Mouse (Mus musculus): ENCODE measurements at regions not wholly inside any gene's neighbourhood (a gene's known extent, or its start where the extent isn't known, plus 50 kb on each side); places are given as distances from the start of the nearest gene placed in this dataset.
A peak's percentile ranks its signal among the peaks of the same experiment; 100 is the strongest.

DNA sequence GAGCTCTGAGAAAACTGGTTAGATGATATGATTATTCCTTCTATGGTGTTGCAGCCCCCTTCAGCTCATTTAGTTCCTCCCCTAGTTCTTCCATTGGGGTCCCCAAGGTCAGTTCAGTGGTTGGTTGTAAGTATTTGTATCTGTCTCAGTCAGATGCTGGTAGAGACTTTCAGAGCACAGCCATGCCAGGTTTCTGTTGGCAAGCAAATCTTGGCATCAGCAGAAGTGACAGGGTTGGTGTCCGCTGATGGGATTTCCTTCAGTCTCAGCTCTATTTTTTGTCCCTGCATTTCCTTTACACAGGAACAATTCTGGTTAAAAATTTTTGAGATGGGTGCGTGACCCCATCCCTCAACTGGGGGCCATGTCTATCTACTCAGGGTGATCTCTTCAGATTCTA is 55.3 kb upstream of the Spaca1 start:
- no peak for DNase-seq

DNA sequence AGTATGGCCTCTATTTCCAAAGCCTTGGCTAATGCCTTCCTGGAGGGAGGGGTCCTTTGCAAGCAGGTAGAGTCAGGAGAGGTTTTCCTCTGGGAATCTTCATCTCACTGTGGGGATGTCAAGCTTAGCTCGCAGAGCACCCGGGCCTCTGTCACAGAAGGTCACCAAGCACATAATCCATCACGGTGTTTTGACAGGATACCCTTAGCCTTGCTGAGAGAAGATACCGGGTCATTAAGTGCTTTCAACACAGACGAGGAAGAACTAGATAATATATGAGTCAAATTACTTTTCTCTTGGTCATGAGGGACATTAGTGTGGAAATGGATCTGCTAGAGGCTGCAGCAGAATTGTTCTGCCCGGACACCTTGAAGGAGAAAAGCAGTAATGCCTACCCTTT is 64.3 kb upstream of the Spaca1 start:
- no peak for DNase-seq

DNA sequence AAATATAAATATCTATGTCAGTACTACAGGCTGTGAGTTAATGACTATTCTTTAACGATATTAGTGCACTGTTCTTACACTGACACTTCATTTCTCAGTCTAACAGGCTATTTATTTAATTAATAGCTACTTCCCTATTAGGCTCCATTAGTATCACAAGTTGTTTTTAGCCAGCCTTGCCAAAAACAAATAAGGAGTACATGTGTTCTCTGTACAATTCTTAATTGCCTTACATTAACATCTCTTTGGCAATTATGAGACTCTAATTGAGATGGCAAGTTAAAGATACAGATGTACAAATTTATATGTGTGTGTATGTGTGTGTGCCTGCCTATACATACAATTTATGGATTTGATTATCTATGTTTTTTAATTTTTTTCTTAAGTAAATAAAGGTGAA is 67.1 kb upstream of the Spaca1 start:
- DNase-seq = no peak

DNA sequence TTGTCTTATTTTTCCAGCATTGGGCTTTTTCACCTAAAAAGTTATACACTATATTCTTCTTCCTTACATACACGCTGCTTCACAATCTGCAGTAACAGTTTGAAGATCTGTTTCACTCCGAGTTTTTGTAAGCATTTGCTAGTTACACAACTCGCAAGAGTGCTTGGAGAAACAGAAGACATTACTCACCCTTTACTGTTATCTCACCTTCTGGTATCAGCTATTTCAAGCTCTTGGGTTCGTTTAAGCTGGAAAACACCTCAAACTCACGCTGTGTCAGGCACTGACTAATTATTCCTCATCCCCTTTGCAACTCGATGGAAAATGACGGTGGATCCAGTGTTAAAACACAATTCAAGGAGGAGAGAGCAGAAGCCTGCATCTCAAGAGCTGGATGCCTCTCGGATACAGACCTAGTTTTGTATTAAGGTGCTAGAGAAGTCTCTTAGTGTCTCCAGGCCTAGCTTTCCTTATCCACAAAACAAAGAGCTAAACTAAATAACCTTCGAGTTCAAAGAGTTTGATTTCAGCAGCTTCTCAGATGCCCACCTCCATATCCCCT is 73.0 kb upstream of the Spaca1 start:
- DNase-seq = no peak

DNA sequence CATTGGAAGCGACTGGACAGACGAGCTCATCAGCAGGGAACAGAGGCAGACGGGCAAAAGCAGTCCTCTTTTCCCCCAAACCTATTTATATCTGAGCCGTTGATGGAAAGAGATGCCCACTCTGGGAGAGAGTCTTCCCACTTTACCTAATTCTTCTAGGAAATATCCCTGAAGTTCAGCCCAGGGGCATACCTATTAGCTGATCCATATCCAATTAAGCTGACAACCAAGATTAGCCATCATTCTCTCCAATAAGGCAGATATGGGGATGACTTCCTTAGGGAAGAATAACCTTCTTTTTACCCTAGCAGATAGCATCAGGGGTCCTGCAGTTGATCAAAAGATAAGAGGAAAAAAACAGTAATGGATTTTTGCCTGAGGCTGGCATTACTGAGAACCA is 78.2 kb upstream of the Spaca1 start:
- DNase-seq = no peak

DNA sequence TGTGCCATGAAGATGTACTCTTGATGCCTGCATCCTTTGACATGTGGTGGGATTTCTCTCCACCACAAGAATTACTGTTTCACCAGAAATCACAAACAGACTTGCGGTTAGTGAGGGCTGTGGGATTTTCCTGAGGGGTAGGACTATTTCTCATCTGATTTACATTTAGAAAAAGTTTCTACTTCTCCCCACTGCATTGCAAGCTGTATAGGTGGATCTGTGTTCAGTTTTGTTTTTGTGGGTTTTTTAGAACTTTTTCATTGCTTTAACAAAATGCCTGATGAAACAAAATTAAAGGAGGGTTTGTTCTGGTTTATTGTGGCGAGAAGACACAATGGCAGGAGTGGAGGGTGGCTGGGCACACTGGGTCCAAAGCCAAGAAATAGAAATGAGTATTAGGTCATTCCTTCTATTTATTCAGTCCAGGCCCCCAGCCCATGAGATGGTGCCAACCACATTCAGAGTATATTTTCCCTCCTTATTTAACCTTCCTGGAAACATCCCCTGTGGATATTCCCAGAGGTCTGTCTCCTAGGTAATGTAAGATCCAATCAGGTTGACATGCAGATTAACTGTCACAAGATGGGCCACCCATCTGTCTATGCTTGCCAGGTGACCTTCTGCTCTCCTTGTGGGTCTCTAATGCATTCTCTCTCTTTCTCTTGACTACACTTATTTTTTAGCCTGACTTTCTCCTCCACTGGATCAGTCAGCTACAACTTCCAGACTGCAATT is 96.3 kb upstream of the Spaca1 start:
- DNase-seq = no peak

DNA sequence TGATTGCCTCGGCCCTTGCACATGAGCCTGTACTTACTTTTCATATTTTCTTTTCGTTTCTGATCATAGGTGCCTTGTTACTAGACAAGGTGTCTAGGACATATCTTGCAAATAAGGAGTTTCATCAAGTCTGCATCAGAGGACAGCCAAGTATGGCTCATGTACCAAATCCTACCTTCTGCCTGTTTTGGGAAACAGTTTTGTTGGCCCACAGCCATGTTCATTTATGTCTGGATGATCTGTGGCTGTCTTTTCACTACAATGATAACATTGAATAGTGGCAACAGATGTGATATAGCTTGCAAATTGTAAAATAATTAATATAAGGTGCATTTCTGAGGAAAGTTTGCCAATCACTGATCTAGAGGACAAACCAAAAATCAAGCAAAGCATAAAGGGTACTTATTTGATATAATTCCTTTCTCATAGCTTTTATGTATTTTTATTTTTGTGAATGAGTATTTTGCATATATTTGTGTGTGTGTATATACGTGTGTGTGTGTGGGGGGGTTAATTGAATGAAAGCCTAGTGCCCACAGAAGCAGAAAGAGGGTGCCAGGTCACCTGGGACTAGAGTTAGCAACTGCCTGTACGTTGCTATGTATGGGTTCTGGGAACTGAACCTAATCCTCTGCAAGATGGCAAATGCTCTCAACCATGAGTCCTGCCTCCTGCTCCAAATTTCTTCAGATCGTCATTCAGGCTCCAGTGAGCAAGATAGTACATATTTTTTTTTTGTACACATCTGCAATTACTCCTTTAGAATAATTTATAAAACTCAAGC is 99.2 kb upstream of the Spaca1 start:
- DNase-seq = no peak

DNA sequence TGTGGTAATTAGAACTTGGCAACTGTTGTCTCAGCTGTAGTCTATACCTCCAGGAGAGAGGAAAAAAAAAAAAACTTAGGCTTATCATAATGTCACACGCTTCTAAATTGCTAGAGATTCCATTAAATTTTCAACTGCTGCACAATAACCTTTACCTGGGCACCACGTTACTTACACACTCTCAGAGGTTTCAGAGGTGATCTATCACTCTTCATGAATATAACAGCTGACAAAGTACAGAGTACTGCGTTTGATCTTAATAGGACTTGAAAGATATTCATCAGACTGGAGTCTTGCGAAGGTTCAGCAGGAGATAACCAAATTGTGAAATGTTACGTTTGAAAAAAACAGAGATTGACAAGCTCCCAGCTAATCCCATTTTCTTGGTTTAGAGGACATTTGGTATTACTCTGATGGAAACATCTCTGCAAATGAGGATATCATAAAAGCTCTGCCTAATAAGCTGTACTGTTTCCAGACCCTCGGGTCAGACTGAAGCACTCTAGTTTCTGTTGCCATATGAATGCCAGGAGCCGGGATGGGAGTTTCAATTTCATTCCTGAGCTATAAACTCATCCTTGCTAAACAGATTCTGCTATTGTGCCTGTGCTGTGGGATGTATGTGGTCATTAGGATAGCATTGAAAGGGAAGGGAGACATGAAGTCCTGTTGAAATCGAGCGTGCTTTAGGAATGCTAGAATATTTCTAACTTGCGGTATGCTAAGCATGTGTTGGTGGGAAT is 101.8 kb upstream of the Spaca1 start:
- DNase-seq = no peak

DNA sequence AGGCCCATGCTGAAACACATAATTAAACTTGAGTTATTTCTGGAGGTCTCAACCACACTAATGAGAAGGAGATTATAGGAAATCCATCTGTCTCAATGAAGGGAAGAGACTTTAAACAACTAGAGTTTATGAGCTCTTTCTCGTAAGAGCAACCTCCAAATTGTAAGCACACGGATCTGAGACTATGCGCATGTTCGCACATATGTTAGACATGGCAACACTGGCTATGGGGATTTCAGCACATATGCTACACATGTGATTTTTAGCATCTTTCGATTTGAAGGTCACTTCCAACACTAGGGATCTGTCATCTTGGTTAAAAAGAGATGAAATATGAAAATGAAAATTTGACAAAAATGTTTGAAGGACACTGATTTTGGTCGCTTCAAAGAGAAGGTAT is 105.5 kb upstream of the Spaca1 start:
- no peak for DNase-seq

DNA sequence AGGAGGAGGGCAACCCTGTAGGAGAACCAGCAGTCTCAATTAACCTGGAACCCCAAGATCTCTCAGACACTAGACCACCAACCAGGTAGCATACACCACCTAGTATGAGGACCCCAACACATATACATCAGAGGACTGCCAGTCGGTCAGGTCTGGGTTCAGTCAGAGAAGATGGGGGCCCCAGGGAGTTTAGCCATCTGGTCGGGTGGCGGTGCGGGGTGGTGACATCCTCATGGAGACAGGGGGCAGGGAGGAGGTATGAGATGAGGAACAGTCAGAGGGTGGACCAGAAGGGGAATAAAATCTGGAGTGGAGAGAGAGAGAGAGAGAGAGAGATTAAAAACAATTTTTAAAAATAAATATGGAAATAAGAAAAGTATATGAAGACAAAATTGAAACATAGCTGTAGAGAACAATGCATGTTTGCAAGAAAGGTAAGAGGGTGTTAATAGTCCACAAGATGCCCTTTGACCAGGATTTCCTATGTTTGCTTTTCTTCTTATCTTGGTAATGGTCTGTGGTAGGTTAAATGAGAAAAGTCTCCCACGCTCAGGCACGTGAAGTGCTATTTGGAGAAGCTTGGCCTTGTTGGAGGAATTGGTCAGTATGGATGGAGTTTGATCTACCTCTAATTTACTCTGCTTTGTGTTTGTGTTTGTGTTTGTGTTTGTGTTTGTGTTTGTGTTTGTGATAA is 108.0 kb upstream of the Spaca1 start:
- no peak for DNase-seq

DNA sequence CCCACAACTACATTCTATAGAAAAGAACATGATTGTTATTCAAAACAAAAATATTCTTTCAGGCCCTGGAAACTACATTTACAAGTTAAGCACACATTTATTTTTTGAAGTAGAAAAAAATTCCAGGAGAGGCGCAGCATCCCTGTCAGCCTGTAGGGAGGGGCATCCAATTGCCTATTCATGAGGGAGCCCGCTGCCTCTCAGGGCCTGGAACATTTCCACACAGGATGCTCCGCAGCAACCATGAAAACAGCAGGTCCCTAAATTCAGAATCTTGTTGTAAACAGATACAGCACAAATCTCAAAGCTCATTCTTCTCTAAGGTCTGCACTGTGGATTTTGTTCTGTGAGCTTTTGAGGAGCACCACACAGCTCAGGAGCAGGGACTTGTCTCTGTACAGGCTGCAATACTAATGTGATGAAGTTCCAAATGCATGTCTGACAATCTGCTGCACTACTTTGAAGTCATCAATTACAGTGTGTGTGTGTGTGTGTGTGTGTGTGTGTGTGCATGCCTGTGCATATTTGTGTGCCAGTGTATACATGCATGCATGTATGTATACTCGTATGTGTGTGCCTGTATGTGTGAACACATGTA is 121.4 kb upstream of the Spaca1 start:
- no peak for DNase-seq

DNA sequence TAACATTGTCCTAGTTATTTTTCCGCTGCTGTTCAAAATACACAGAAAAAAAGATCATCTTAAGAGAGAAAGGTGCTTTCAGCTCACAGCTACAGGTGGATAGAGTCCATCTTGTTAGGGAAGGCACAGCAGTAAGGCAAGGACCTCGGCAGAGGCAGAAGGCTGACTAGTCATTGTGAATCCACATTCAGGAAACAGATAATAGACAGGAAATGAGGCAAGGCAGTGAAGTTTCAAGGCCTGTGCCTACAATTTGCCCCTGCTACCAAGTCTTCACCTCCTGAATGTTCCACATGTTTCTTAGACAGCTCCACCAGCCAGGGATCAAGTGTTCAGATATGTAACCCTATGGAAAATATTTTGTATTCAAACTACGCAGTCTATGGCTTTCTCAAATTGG is 122.0 kb upstream of the Spaca1 start:
- DNase-seq = no peak

DNA sequence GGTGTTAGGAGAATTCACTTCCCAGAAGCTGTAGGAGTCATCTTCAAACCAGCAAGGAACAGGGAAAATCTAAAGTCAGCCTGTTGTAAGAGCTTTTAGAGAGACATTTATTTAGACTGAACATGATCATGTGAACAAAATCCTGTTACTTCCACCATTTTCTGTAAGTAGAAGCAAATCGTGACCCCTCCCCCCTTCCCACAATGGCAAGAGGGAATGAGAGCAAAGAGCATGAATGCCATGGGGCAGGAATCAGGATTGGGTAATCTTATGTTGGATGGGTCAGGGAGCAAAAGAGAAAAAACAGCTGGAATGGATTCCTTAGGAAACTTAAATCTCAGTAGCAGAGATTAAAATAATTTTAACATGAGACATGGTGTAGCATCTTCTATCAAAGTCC is 127.4 kb upstream of the Spaca1 start:
- no peak for DNase-seq

DNA sequence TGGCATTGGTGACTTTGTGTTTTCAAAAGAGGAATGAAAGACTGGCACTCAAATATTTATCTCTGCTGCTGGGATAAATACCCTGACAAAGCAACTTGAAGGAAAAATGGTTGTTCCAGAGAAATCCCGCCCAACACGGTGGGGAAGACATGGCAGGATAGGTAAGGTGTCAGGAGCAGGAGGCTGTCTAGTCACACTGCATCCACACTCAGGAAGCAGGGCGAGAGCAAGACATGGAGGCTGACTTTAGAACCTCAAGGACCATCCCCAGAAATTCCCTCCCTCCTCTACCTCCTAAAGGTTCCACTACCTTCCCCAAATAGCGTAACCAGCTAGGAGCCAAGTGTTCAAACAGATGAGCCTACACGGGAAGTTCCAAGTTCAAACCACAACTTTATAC is 136.5 kb upstream of the Spaca1 start:
- no peak for DNase-seq

DNA sequence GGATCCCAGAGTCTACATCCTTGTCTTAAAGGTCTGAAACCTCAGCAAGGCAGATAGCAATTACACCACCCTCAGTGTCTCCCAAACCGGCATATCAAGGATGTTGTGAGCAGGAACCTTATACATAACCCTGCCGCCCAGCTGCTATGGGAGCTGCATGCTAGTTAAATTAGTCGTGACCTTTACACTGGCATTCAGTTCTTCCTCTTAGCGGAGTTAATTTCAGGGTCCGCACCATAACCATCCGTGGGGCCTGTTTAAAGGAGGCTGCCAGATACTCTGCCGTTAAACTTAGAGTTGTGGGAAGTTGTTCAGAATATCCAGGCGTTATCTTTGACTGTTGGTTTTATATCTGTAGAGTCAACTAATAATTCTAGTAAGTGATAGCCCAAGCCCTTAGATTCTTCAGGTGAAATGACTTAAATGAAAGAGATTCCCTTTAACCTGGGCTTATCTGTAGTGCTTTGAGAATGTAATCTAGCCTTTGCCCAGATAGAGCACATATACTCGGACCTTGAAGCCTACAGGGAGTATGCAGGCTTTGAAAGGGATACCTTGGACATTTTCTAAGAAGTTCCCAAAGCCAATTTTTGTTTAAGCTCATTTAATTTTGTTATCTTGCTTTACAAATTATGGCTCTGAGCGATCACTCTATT is 153.3 kb upstream of the Spaca1 start:
- DNase-seq = no peak

DNA sequence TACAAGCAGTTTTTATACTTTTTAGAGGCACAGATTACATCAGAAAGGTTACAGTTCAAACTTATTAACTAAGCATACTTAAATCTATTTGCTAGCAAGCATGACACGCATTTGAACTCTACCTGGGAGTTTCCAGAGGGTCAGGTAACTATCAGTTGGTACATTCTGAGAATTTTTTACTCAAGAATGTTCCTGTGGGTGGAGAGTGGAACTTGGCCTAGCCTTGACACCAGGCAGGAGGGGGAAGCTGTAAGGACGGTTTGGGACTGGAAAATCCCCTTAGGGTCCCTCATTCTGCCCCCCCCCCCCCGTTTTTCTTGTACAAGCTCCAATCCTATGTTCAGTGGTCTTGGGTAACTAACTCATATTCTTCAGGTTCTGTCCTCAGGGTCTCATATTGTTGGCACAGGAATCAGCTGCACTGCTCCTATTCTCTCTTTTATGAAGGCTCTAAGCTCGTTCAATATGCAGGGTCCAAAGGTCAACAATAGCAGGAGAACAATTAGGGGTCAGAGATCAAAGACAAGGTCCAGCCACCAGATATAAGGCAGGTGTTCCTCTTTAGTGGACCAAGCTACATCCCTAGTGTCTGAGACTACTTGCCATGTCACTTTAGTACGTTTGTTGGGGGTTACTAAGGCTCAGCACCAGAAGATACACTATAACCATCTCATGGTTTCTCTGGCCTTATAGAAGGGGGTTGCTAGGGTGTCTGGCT is 159.3 kb upstream of the Spaca1 start:
- DNase-seq = no peak

DNA sequence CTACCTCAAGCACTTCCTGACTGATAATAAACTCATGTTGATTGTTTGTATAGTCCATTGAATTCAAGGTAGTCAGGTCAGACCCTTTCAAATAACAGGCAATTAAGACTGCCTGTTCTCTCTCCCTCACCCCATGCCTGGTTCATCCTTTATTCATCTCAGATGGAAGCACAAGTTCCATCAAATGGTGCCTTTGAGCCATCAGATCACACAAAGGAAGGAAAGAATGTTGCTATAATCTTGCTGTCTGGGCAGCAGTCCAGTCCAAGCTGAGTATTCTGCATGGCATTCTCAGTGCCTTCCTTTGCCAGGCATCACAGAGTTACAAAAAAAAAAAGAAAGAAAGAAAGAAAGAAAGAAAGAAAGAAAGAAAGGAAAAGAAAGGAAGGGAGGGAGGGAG is 163.7 kb upstream of the Spaca1 start:
- DNase-seq = no peak

DNA sequence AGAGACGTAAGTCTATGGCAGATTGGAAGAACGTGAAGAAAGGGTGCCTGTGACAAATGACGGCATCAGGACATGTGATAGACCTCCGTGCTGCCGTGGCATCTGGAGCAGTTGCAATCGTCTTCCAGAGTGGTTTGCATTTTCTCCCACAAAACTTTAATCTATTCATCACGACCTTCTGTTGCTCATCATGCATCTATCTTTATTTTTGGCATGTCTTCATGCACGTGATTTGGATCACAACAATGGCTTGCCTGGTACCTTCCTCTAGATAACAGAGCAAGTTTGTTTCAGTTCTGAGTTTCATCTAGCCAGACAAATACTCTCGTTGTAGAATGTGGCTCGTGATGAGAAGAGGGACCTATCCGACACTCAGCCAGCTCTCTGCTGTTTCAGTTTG is 164.4 kb upstream of the Spaca1 start:
- DNase-seq = no peak

DNA sequence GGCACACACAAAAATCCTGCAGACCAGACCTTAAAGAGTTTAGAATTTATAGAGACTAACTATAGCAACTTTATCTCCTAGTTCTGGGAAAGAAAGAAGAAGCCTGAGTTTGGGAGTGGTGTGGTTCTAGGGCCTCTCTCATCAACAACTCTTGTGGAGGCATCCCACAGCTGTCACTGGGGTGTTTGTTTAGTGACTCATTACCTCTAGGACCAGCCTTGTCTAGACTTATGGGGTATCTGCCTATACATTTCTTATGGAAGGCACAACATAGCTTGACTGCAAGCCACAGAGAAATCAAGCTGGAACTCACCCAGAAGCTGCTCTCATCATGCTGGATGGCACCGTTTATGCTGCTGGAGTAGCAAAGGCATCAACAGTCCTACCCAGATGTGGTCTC is 171.9 kb upstream of the Spaca1 start:
- DNase-seq = no peak

DNA sequence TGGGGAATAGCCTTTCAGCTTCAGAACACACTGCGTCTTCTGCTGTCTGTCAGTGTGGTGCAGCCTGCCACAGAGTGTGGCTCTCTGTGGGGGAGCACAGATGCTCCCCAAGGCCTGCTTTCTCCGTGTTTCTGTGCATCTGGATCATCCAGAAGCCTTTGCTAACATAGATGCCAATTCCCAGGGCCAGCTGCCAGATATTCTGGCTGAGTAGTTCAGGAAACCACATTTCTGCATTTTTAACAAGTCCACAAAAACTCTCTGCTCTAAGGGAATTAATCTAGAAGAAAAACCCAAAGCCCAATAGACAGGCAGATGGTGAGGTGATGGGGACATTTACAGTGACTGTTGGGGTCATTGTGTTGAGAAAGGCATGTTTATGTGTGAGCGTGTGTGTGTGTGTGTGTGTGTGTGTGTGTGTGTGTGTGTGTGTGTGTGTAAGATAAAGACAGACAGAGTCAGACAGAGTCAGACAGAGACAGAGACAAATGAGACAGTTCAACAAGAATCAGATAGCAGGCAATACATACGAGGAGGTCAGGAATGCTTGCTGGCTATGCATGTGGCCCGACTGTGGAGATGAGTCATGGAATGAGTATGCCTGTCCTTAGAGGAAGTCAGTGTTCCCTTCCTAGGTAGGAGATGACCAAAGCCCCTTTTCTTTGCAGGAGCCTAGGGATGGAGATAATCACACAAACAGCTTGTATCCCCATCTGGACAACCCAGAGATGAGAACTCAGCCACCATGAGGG is 176.3 kb upstream of the Spaca1 start:
- DNase-seq = peak; percentile 44 to 53

DNA sequence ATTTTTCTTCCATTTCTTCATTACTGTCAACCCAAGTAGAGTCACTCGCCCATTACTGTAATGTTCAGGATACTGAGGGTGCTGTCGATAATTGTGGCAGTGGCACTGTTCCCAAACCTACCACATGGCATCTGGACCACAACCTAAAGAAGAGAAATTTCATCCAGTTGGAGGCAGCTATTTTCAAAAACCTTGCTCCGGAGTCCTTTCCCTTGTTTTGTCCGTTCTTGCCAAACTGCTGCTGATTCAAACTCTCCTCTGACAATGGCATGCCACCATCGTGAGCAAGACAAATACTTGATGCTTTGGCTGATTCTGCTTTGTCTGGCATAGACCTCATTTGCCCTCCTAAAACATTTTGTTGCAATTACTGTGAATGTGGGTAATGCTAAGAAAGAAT is 176.9 kb upstream of the Spaca1 start:
- no peak for DNase-seq

All from kidney, postnatal 4 days (tissue).